Mouse (Mus musculus) testis, adult 2 months (tissue): ENCODE data around the gene Spg7. TPM values are rescaled to one million over a fixed set of nuclear protein-coding genes. Genes with fewer than 3 reads are reported as not detected.

ENCODE experiments used
- H3K27ac ChIP-seq: fragments of 200-500 bp; 2 replicates; pipeline ENCODE4 v1.5.1; 2012; ENCODE audit warnings: low read depth, low read length; ENCODE audit not compliant: control insufficient read depth, insufficient read depth
- H3K27me3 ChIP-seq: fragments of 200-500 bp; 2 replicates; pipeline ENCODE4 v1.6.1; 2012; ENCODE audit warnings: mild to moderate bottlenecking, low read length, moderate library complexity; ENCODE audit not compliant: control insufficient read depth, insufficient read depth
- H3K36me3 ChIP-seq: fragments of 200-500 bp; 2 replicates; pipeline ENCODE4 v1.6.1; 2012; ENCODE audit warnings: mild to moderate bottlenecking, low read length; ENCODE audit not compliant: control insufficient read depth, insufficient read depth
- H3K4me1 ChIP-seq: fragments of 200-500 bp; 2 replicates; pipeline ENCODE4 v1.6.1; 2012; ENCODE audit warnings: low read length; ENCODE audit not compliant: control insufficient read depth, insufficient read depth
- H3K4me3 ChIP-seq: fragments of 200-500 bp; 2 replicates; pipeline ENCODE4 v1.5.1; 2012; ENCODE audit warnings: low read depth, mild to moderate bottlenecking, low read length, moderate library complexity, mixed read lengths; ENCODE audit not compliant: control insufficient read depth
- CTCF ChIP-seq: fragments of 200-500 bp; IDR thresholded peaks from 2 replicates; pipeline ENCODE4 v1.5.1; 2012; ENCODE audit warnings: low read depth, mild to moderate bottlenecking, inconsistent platforms, low read length, moderate library complexity; ENCODE audit not compliant: control insufficient read depth, insufficient read depth, insufficient replicate concordance
- POLR2A ChIP-seq: fragments of 200-500 bp; IDR thresholded peaks from 2 replicates; pipeline ENCODE4 v1.6.1; 2012; ENCODE audit warnings: low read depth, mild to moderate bottlenecking, inconsistent platforms, low read length, moderate library complexity; ENCODE audit not compliant: control insufficient read depth
- polyA plus RNA-seq: library from polyadenylated mRNA; depleted of rRNA; stranded (reverse); fragments of >200 nt; gene quantifications from 2 replicates; pipeline ENCODE4 v1.2.3, GENCODE M21; 2012; rRNA removed

The Spg7 gene
- 101 and 124 TPM in 2 replicates for polyA plus RNA-seq

DNA sequence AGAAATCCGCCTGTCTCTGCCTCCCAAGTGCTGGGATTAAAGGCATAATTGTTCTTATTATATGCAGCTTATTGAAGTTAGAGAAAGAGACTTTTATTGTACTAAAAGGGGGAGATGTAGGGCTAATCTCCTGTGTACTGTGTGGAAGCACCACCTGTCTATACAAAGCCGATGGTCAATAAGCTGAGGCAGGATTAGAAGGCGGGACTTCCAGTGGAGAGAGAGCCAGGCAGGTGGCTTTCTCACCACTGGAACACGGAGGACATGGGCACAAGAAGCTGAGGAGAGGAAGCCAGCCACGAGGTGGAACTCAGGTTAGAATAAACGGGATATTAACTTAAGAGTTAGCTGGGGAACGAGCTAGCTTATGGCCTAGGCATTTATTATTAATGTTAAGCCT is at the start of gene Spg7:
TSS of gene Spg7 (plus strand) at position 222 of the 400 bp plus-strand sequence.
- H3K27me3 ChIP-seq: no peaks in the 10 kb centered on the region
- H3K4me3 ChIP-seq: no peak within 1 kb of the TSS
- peaks cover 6% of the 10 kb centered on the region for H3K4me1 ChIP-seq
- no peaks in the 10 kb centered on the region for H3K36me3 ChIP-seq
- H3K27ac ChIP-seq: no peak within 1 kb of the TSS
- no peak for TF ChIP-seq POLR2A
- TF ChIP-seq CTCF: no peak

DNA sequence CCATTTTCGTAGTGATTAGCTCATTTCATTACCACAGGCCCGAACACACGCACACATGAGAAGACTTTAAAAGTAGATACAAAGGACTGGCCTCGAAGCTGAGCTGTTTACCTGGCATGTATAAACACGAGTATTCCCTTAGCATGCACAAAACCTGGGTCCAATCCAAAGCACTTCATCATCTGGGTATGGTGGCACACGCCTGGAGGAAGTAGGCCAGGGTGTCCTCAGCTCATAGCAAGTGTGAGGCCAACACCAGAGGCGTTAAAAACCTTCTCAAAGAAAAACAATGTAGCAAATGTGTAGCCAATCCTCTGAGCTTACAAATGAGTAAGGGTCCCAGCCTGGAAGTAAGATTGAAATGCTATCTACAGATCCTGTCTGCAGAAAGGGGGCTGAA is 48.3 kb upstream of the Spg7 start:
- H3K36me3 ChIP-seq: no peaks in the 10 kb centered on the region
- TF ChIP-seq POLR2A (no peak), CTCF (no peak)
- H3K27ac ChIP-seq: no peak overlapping the region

DNA sequence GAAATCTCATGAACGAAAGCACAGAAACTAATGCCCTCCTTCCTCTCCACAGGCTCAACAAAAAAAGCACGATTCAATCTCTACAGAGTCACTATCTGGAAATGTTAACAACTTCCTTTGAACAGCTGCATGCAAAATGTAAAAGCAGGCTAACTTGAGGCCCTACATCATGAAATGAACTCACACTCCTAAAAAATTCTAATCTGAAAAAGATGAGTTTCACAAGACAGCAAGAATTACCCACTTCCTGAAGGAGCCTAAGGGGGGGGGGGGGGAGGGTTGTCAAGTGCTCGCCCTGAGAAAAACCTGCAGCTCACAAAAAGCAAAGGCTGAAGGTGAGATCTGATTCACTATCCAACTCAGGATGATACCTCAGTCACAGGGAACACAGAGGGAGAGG is 47.7 kb upstream of the Spg7 start:
- no peak for TF ChIP-seq CTCF
- TF ChIP-seq POLR2A: no peak
- H3K27me3 ChIP-seq: no peaks in the 10 kb centered on the region
- H3K4me1 ChIP-seq: no peaks in the 10 kb centered on the region; the same call in 1 of the 2 replicates
- H3K27ac ChIP-seq: no peak overlapping the region
- H3K4me3 ChIP-seq: no peak overlapping the region
- H3K36me3 ChIP-seq: no peaks in the 10 kb centered on the region

More for the DNA sequence above, 48.3 kb upstream of the Spg7 start:
- no peak overlapping the region for H3K4me3 ChIP-seq
- no peaks in the 10 kb centered on the region; the same call in 1 of the 2 replicates for H3K4me1 ChIP-seq
- no peaks in the 10 kb centered on the region for H3K27me3 ChIP-seq

- Histone ChIP-seq H3K27me3 (no peaks in the 10 kb centered on the region), H3K4me1 (no peaks in the 10 kb centered on the region; the same call in 1 of the 2 replicates), H3K36me3 (no peaks in the 10 kb centered on the region), H3K27ac (no peak overlapping the region), H3K4me3 (no peak overlapping the region)
- TF ChIP-seq POLR2A (no peak), CTCF (no peak)
Observed at GRCm38 (mm10) chr8:123017143-123017542, 45.6 kb upstream of the Spg7 start.

- TF ChIP-seq POLR2A: no peak
- TF ChIP-seq CTCF: no peak
- Histone ChIP-seq H3K27ac (no peak overlapping the region), H3K36me3 (no peaks in the 10 kb centered on the region)
Observed at GRCm38 (mm10) chr8:123018484-123019164, 44.1 kb upstream of the Spg7 start.

DNA sequence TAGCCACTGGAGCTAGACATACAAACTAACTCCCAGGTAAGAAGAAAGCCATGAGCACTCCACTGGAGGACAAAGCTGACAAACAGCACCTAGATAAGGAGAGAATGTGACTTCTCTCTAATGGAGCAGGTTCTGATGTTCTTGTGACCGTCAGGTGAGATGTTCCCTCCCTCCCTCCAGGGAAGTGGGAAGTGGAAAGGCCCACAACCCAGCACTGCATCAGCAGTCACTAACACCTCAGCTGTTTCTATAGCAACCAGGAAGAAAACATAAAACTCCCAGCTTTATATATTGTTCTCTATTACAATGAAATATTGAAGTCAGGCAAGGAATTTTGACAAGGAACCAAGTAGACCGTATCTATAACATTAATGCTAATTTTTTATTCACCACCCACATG is 42.7 kb upstream of the Spg7 start:
- no peak overlapping the region for H3K27ac ChIP-seq

More at GRCm38 (mm10) chr8:123018484-123019164, 44.1 kb upstream of the Spg7 start:
- H3K4me3 ChIP-seq: no peak overlapping the region
- H3K4me1 ChIP-seq: no peaks in the 10 kb centered on the region; the same call in 1 of the 2 replicates
- H3K27me3 ChIP-seq: no peaks in the 10 kb centered on the region

DNA sequence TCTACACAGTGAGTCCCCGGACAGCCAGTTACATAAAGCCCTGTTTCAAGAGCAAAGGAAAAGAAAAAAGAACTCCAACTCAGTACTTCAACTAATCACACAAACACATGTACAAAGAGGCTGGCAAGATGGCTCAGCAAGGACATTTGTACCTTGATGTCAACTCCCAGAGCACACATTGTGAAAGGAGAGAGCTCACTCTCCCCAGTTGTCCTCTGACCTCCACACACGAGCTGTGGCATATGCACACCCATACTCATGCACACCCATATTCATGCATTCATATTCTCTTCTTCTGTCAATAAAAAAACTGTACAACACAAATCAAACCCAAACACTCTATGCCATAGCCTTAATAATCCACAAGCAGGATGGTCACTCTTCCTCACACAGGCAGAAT is 41.9 kb upstream of the Spg7 start:
- H3K4me1 ChIP-seq: no peaks in the 10 kb centered on the region; the same call in 1 of the 2 replicates
- no peaks in the 10 kb centered on the region for H3K27me3 ChIP-seq
- no peaks in the 10 kb centered on the region for H3K36me3 ChIP-seq
- H3K4me3 ChIP-seq: no peak overlapping the region
- H3K27ac ChIP-seq: no peak overlapping the region
- TF ChIP-seq CTCF (no peak), POLR2A (no peak)

More for the DNA sequence above, 42.7 kb upstream of the Spg7 start:
- no peaks in the 10 kb centered on the region; the same call in 1 of the 2 replicates for H3K4me1 ChIP-seq
- H3K36me3 ChIP-seq: no peaks in the 10 kb centered on the region
- no peaks in the 10 kb centered on the region for H3K27me3 ChIP-seq
- no peak for TF ChIP-seq POLR2A
- no peak for TF ChIP-seq CTCF
- H3K4me3 ChIP-seq: no peak overlapping the region

DNA sequence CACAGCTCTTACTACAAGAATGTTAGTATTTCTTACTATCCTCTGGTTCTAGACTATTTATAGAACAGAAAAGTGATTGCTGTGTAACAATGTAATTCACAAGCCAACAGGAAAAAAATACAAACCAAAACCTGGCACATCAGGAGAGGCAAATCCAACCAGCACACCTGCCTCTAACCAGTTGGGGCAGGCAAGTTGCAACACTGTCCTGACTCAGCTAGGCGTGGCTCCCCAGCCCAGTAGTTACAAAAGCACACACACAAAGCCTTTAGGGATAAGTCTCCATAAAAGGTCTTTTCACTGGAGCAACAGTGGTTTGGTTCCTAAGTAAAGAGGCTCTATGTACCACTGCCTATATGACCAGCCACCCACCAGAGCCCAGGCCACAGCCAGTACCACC is 41.5 kb upstream of the Spg7 start:
- Histone ChIP-seq H3K27me3 (no peaks in the 10 kb centered on the region), H3K27ac (no peak overlapping the region), H3K4me1 (no peaks in the 10 kb centered on the region; the same call in 1 of the 2 replicates), H3K36me3 (no peaks in the 10 kb centered on the region), H3K4me3 (no peak overlapping the region)
- TF ChIP-seq CTCF: no peak
- no peak for TF ChIP-seq POLR2A
